Mouse (Mus musculus) right cerebral cortex, adult 18-20 months (tissue): ENCODE measurements around the gene Hes2.

ENCODE experiments used
- DNase-seq: peaks from one replicate; pipeline ENCODE4 v3.0.0; 2022; ENCODE audit warnings: mixed read lengths

The Hes2 gene

GRCm38 (mm10) chr4:152158585-152159284, at the start of gene Hes2:
Gene Hes2 (plus strand): TSS chr4:152158867.
- DNase-seq: no peak

- DNase-seq: no peak
Observed at GRCm38 (mm10) chr4:152109509-152109908, 49.2 kb upstream of the Hes2 start.

DNA sequence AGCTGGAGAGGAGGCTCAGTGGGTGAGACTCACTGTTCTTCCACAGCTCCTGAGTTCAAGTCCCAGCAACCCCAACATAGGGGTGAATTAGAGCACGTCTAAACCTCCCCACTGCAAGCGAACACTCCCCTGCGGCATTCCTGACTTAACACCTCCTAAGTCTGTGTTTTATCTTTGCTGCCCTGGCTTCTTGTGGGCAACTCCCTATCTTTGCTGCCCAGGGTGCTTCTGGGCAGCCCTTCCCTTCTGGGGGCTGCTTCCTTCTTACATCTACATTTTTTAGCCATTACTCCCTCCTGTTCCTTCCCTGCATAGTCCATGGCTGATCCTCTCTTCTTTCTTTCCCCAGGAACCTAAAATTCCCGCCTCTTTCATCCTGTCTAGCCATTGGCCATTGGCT, 48.0 kb upstream of the Hes2 start:
- no peak for DNase-seq

DNA sequence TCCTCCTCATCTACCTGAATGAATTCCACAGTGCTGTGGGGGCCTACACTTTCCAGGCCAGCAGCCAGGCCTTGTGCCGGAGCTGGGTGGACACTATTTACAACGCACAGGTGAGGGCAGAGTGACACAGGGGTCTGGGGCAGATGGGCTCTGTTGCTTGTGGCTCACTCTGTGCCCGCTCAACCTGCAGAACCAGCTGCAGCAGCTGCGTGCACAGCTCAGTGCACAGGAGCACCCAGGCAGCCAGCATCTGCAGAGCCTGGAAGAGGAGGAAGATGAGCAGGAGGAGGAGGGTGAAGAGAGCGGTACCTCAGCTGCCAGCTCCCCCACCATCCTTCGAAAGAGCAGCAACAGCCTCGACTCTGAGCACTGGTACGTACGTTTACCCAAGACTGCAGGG, 46.3 kb upstream of the Hes2 start:
- DNase-seq: no peak

DNA sequence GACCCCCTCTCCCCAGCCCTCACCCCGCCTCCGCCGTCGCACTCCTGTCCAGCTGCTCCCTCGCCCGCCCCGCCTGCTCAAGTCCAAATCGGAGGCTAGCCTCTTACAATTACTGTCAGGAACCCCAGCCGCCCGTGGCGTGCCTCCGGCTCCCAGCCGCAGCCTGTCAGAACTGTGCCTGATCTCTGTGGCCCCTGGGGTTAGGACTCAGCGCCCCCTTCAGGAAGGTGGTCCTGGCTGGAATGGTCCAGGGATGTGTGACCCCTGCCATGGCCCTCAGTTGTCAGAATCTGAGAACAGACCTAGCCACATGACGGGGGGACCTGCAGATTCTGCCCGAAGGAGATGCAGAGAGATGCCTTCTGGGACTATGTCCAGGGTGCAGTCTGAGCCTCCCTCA, 44.6 kb upstream of the Hes2 start:
- no peak for DNase-seq

DNA sequence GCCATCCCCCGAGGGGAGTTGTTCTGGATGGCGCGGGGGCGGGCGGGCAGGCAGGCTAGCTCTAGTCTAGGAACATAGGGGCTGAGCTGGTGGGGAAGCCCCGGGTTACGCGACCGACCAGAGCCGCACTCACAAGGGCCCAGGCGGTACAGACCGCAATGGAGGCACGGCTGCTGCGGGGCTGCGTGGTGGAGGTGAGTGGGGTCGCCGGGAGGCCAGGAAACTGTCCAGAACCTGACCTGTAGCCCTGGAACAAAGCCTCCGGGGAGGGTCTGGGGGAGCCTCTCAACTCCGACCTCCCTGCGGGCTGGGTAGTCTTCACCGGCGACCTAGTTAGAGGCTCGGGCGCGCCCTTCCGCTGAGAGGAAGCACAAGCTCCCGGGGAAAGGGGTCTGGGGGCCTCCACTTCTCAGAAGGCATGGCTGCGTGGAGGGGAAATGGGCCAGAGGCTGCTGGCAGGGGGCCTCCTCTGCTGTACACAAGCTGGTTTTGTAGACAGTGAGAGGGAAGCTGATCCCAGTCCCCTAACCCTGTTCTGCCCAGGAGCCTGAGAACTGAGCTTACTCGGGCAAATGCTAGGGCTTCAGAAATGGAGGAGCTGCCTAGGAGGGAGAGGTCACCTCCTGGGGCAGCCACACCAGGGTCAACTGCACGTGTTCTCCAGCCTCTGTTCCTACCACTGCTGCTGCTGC, 42.6 kb upstream of the Hes2 start, which contains the start of gene Tnfrsf25:
Gene Tnfrsf25 (plus strand): TSS at position 14 of the 692 bp plus-strand sequence.
- DNase-seq: no peak

GRCm38 (mm10) chr4:152117538-152117937, 41.1 kb upstream of the Hes2 start:
- DNase-seq: no peak

GRCm38 (mm10) chr4:152119396-152120292, 39.0 kb upstream of the Hes2 start:
- DNase-seq: peak; percentile 72

DNA sequence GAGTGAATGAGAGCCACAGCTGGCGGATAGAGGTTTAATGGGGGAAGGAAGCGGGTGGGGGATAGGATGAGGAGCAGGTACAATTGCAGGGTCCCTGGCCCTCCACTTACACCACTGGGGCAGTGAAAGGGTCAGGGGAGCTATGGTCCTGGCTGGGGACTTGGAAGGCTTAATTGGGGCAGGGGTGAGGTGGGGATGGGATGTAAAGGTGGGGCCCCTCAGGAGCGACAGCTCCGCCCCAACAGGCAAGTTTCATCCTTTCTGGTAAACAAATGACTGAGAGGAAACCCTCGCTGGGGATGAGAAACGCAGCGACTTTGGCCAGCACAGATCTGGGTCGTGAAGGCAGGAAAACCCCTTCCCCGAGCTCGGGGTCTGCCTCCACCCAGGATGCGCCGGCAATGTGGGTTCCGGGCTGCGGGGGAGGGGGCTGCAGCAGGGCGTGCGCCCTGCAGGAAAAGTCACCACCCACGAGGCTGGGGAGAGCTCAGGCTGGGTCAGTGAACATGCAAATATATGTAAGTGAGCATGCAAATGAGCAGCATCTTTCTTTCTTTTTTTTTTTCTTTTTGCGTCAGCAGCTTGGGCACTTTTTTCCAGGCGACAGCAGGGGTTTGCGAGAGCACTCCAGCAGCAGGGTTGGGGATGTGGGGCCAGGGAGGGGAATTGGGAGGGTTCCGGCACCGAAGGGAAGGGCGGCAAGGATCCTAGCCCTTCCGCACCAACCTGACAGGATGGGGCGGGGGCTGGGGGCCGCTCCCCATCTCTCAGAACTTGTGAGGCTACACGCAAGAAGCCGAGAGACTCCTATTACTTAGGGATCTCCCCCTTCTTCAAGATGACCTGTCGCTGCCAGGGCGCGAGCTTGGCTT, 38.1 kb upstream of the Hes2 start:
- DNase-seq: peak; percentile 44

DNA sequence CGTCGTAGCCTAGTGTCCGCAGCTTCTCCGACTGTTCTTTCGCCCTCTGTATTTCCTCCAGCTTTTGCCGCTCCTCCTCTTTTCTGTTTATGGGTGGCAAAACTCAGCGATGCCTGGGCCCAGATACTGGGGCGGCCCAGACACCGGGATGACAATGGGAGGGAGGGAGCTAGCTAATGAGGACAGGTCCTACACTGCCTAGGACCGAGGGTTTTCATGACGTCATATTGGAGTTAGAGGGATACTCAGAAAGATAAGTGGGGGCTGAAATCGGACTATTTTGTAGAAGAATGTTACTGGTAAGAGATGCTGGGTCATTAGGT, 37.5 kb upstream of the Hes2 start:
- no peak for DNase-seq

GRCm38 (mm10) chr4:152124361-152124961, 34.2 kb upstream of the Hes2 start:
- no peak for DNase-seq

- peak; percentile 40 for DNase-seq
Observed at GRCm38 (mm10) chr4:152125161-152126025, 33.3 kb upstream of the Hes2 start.

DNA sequence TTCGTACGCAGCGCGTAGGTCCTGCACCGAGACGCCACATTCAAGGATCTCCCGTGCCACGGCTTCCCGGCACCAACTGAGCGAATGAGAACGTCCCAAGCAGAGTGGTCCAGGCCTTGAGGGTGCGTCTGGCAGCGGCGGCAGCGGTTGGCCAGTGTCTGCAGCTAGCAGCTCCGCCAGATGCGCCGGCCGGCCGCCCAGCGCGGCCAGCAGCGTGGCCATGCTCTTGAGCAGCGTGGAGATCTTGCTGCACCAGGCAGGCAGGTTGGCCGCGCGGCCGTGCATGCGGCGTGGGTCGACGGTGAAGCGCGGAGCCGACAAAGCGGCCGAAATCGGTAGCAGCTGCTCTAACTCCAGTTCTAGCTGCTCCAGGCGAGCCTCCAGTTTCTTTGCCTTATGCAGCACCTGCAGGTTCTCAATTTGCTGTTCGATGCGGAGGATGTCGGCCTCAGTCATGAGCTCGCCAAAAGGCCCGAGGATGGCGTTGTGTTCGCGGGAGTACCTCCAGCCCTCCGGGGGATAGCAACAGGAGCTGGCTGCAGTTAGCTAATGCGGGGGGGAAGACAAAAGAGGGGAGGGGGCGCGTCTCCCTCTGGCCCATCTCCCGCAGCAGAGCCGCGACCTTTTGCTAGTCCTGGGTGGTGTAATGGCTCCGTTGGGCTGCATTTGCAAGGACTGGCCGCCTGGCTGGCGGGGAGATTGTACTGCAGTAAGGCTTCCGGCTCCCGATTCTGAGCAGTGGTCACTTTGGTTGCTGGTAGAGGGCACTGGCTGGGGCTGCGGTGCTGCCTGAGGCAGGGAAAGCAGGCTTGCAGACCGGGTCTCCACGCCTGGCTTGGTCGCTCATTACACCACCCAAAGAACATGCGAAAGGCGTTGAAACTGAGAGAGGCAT, 32.4 kb upstream of the Hes2 start:
- DNase-seq: peak; percentile 36

DNA sequence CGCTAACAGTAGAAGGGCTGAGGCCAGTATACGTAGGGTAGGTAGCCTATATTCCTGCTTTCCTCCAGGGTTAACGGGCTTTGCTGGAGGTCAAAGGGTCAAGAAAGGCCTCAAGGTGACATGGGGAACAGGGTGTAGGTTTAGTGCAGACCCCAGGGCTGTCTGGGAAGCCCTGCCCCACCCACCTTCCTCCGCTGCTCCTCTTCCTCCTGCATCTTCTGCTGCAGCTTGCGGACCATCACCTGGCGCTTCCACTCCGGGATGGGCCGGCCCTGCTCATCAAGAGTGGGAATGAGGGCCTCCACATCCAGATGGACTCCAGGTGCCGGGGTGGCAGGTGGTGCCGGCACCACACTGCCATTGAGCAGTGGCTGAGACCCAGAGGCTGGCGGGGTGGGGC, 30.8 kb upstream of the Hes2 start:
- DNase-seq: no peak

DNA sequence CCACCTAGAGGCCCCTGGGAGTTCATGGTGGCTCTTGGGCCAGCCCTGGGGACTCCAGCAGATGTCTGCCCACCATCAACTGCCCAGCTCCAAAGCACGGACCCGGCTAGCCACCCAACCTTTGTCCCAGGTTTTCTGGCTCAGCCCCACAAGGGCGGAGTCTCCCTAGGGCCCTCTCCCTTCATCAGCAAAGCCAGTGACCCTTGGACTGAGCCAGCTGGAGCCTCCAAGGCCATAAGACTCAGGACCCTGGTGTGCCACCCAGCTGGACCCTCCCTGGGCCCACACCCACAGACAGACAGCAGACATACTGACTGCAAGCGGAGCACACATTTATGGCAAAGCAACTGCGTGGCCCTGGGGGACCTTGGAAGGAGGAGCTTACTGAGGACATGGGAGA, 29.9 kb upstream of the Hes2 start:
- DNase-seq: no peak

DNA sequence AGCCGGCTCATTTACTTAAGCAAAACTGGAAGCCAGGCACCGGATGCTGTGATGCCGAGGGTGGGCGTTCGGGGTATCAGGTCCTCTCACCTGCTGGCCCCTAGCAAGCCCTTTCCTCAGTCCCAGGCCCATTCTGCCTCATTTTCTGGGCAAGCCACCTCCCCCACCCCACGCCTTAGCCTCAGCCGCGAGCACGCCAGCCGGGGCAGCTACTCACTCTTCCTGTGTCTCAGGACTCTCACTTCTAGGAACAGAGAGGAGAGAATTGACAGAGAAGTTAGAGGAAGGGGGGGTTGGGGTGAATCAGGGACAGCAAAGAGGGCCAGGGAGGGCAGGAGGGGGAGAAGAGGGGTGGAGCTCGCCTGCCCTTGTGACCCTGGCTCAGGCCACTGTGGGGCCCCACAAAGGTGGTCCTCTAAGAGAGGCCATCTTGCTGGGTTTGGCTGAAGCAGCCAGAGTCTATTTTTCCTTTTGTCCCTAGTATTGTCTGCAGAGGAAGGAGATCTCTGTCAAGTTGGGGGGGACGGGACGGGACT, 29.2 kb upstream of the Hes2 start:
- no peak for DNase-seq

GRCm38 (mm10) chr4:152130771-152131653, 27.7 kb upstream of the Hes2 start:
- DNase-seq: peak; percentile 39
